Mouse (Mus musculus) heart, embryonic 16.5 days (tissue): ENCODE measurements at regions not wholly inside any gene's neighbourhood (a gene's known extent, or its start where the extent isn't known, plus 50 kb on each side); places are given as distances from the start of the nearest gene placed in this dataset.

ENCODE experiments used
- ATAC-seq: fragments of 200-750 bp; cut with Nextera tagmentation; replicated peaks from 2 replicates; pipeline ENCODE4 v1.8.0; 2017; ENCODE audit warnings: moderate number of reproducible peaks; ENCODE audit not compliant: insufficient read depth, low FRiP score; ENCODE audit errors: extremely low read depth
- H3K27ac ChIP-seq: fragments of 300-500 bp; sonication (generic); 2 replicates; pipeline ENCODE4 v1.5.1; 2014; ENCODE audit warnings: mild to moderate bottlenecking, low read length, control low read depth, moderate library complexity
- H3K27me3 ChIP-seq: fragments of 300-500 bp; sonication (generic); 2 replicates; pipeline ENCODE4 v1.6.1; 2014; ENCODE audit warnings: low read length, mixed read lengths; ENCODE audit not compliant: control insufficient read depth, insufficient read depth
- H3K36me3 ChIP-seq: fragments of 300-500 bp; sonication (generic); 2 replicates; pipeline ENCODE4 v1.6.1; 2014; ENCODE audit not compliant: control insufficient read depth, insufficient read depth
- H3K4me1 ChIP-seq: fragments of 300-500 bp; sonication (generic); 2 replicates; pipeline ENCODE4 v1.6.1; 2014; ENCODE audit warnings: low read length, mixed read lengths; ENCODE audit not compliant: control insufficient read depth, insufficient read depth
- H3K4me2 ChIP-seq: fragments of 300-500 bp; sonication (generic); 2 replicates; pipeline ENCODE4 v1.6.1; 2014; ENCODE audit warnings: low read depth, mild to moderate bottlenecking, control low read depth, low read length
- H3K4me3 ChIP-seq: fragments of 300-500 bp; sonication (generic); 2 replicates; pipeline ENCODE4 v1.5.1; 2014; ENCODE audit warnings: mild to moderate bottlenecking, control low read depth, low read length
- H3K9ac ChIP-seq: fragments of 300-500 bp; sonication (generic); 2 replicates; pipeline ENCODE4 v1.6.1; 2014; ENCODE audit warnings: low read length, control low read depth
- H3K9me3 ChIP-seq: fragments of 300-500 bp; sonication (generic); replicated peaks from 2 replicates; pipeline ENCODE4 v1.6.1; 2016; ENCODE audit warnings: low read length; ENCODE audit not compliant: control insufficient read depth
- WGBS: fragments of 180-500 bp; shearing (Covaris S2); extraction: QIAGEN DNeasy Blood & Tissue Kit; methylation state at CpG from one replicate; pipeline ENCODE4 v1.1.7; 2014; 5-methylcytosine and 5-hydroxymethylcytosine counted together

DNA sequence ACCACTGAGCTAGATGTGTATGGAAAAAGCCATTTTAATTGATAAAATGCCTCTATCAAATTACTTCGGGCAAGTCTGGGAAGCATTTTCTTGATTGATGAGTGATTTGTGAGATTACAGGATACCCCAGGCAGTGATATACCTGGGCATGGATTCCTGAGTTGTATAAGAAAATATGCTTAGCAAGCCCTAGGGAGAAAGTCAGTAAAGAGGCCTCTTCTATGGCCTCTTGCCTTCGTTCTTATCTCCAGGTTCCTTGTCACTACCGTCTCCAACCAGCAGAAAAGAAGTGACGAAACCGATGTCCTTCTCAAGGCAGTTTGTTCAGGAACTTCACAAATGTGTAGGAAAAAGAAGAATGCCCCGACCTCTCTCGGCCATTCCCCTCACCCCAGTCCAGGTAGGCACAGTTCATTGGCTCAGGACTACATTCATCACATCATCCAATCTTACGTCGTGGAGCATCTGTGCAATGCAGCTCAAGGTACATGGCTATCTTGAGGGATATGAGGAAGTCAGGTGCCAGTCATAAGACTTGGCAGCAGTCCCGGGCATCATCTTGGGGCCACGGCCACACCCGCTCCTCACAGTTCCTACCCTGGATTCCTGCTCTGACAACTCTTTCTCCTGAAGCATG, 310.2 kb downstream of the Cdh11 start:
- no peaks in the 10 kb centered on the region for H3K9me3 ChIP-seq
- H3K9ac ChIP-seq, result no peak overlapping the region
- H3K4me2 ChIP-seq, result no peak overlapping the region
- WGBS, result 81% methylated on average over 12 of the region's 12 CpGs
- no peak overlapping the region for H3K4me3 ChIP-seq
- H3K4me1 ChIP-seq, result no peaks in the 10 kb centered on the region
- H3K27me3 ChIP-seq, result no peaks in the 10 kb centered on the region
- H3K27ac ChIP-seq, result no peak overlapping the region
- no peaks in the 10 kb centered on the region for H3K36me3 ChIP-seq
- ATAC-seq, result no peak

DNA sequence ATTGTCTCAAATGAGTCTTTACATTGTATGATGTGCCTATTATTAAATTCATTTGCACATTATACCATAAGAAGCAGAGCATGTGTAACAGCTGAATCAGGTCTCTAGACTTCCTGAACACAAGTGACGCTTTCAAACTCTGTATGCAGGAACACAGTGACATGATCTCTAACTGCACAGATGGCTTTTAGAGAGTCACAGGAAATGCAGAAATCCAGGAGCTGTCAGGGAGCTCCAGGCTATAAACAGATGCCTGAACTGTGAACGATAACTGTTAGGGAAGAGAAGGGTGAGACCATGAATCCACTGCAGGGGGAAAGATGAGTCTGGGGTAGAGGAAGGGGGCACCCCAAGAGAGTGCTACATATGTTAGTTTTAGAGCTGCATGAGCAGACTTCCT, 311.2 kb downstream of the Cdh11 start:
- H3K9ac ChIP-seq, result no peak overlapping the region

DNA sequence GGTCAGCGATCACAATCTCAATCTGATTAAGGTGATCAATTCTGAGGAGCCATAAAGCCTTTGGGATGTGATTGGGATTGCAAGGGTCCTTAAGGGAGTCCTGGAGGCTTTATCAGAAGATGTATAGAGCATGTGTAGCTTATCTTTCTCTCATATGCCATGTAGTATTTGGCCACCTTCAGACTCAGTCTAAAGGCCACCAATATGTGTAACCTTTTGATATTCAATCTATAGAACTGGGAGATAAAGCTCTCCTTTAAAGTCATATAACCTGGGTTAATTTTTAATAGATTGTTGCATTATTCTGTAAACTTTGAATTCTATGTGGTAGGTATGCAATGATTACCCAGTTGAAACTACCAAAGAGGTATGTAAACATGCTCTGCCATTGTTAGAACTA, 314.1 kb downstream of the Cdh11 start:
- 93% methylated on average over 1 of the region's 1 CpGs for WGBS
- Histone ChIP-seq H3K9ac (no peak overlapping the region), H3K4me2 (no peak overlapping the region), H3K27me3 (no peaks in the 10 kb centered on the region), H3K4me1 (no peaks in the 10 kb centered on the region), H3K27ac (no peak overlapping the region), H3K9me3 (no peaks in the 10 kb centered on the region), H3K36me3 (no peaks in the 10 kb centered on the region), H3K4me3 (no peak overlapping the region)
- no peak for ATAC-seq

More for the DNA sequence above, 311.2 kb downstream of the Cdh11 start:
- Histone ChIP-seq H3K4me2 (no peak overlapping the region), H3K27me3 (no peaks in the 10 kb centered on the region), H3K9me3 (no peaks in the 10 kb centered on the region), H3K27ac (no peak overlapping the region), H3K36me3 (no peaks in the 10 kb centered on the region), H3K4me3 (no peak overlapping the region), H3K4me1 (no peaks in the 10 kb centered on the region)
- no peak for ATAC-seq
- WGBS, result 58% methylated on average over 2 of the region's 2 CpGs

DNA sequence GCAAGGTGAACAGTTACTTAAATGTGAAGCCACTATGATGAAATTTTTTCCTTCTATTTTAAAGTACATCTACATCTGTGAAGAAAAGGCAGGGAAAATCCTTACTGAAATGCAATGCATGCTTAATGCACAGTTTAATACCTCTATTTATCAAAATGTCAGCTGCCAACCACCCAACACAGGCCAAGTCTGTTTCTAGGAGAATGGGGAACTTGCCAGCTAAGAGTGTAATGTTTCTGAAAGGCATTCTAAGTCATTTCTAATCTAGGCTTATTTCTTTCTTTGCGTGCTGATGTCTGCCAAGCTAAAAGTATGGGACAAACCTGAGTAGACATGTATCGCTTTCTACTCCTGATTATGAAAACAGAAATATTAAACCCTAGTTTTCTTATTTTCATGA, 322.8 kb downstream of the Cdh11 start:
- no peaks in the 10 kb centered on the region for H3K36me3 ChIP-seq
- H3K27ac ChIP-seq, result no peak overlapping the region
- ATAC-seq, result no peak
- H3K9me3 ChIP-seq, result no peaks in the 10 kb centered on the region
- H3K4me1 ChIP-seq, result no peaks in the 10 kb centered on the region
- no peak overlapping the region for H3K4me2 ChIP-seq
- H3K27me3 ChIP-seq, result no peaks in the 10 kb centered on the region
- 80% methylated on average over 2 of the region's 2 CpGs for WGBS
- no peak overlapping the region for H3K4me3 ChIP-seq
- no peak overlapping the region for H3K9ac ChIP-seq

DNA sequence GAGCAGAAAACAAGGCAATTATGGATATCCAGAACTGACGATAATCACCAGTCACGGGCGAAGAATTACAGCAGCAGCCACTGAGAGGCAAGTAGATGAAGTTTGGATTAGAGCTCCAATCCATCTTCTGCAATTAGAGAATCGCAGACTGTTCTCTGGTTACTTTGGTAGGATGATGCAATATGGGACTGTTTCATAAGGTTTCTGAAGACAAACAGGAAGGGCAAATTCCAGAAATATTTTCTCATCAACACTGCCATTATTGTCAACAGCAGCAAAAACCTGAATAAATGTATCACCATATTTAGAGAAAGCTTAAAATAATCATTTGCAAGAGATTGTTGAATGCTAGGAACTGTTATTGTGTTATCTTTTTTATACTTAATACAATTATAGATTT, 342.4 kb downstream of the Cdh11 start:
- 69% methylated on average over 4 of the region's 4 CpGs for WGBS
- no peak overlapping the region for H3K27ac ChIP-seq
- no peak for ATAC-seq

DNA sequence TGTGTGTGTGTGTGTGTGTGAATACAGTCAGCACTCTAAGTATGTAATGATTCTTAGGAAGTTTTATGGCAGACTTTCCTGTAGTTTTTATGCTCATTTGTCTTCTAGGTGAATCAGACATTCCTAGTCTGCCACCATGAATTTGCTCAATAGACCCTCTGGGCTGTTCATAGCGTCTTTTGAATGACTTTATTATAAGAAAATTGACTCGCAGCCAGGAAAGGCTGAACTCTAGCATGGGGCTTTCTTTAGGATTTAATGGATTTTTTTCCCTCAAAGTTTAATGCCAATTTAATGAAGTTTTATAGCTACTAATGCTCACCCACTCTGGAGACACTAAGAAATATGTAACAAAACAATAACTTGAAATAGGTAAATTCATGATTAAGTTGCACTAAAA, 363.6 kb downstream of the Cdh11 start:
- Histone ChIP-seq H3K36me3 (no peaks in the 10 kb centered on the region), H3K4me3 (no peak overlapping the region), H3K4me2 (no peak overlapping the region), H3K9ac (no peak overlapping the region), H3K27ac (no peak overlapping the region), H3K9me3 (no peaks in the 10 kb centered on the region), H3K27me3 (no peaks in the 10 kb centered on the region), H3K4me1 (no peaks in the 10 kb centered on the region)
- WGBS, result 58% methylated on average over 2 of the region's 2 CpGs
- ATAC-seq, result no peak

More for the DNA sequence above, 342.4 kb downstream of the Cdh11 start:
- H3K9ac ChIP-seq, result no peak overlapping the region
- H3K9me3 ChIP-seq, result no peaks in the 10 kb centered on the region
- no peaks in the 10 kb centered on the region for H3K27me3 ChIP-seq
- no peaks in the 10 kb centered on the region for H3K36me3 ChIP-seq
- H3K4me1 ChIP-seq, result no peaks in the 10 kb centered on the region
- no peak overlapping the region for H3K4me3 ChIP-seq
- no peak overlapping the region for H3K4me2 ChIP-seq

DNA sequence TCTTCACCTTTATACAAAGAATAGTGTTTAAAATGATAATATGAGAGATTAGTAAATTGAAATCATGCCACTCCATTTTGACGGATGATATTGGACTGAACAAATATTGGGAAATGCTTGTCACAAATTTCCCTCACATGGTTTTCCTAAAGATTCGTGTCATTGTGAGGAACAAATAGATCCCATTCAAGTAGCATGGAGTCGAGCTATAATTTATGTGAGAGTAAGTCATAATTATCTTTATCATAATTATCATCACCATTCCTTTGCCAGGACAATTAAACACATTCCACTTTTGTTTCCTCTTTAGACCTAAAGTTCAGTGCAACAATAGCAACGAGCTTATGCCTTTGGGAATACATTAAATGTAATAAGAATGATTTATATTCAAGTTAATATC, 370.5 kb downstream of the Cdh11 start:
- 61% methylated on average over 4 of the region's 4 CpGs for WGBS
- ATAC-seq, result no peak

DNA sequence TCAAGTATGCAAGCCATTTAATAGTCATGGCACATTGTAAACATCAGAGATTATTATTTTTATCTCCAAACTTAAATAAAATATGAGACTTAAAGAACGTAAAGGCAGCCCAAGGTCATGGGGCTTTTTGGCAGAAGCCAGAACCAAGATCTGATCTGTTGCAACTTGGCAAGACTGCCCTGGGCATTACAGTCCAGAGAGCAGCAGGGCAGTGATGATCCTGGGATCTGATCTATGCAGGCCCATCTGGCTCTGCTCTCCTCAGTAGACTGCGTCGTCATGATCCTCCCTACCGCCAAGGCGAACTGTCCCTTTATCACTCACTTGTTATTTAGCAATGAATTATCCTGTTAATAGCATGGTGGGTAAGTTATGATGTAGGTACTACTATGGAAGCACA, 372.0 kb downstream of the Cdh11 start:
- no peak for ATAC-seq
- no peak overlapping the region for H3K27ac ChIP-seq
- no peak overlapping the region for H3K4me2 ChIP-seq
- H3K9ac ChIP-seq, result no peak overlapping the region
- H3K36me3 ChIP-seq, result no peaks in the 10 kb centered on the region
- H3K9me3 ChIP-seq, result no peaks in the 10 kb centered on the region
- no peaks in the 10 kb centered on the region for H3K27me3 ChIP-seq
- no peak overlapping the region for H3K4me3 ChIP-seq
- 88% methylated on average over 5 of the region's 5 CpGs for WGBS
- H3K4me1 ChIP-seq, result no peaks in the 10 kb centered on the region

More for the DNA sequence above, 370.5 kb downstream of the Cdh11 start:
- no peak overlapping the region for H3K9ac ChIP-seq
- no peaks in the 10 kb centered on the region for H3K36me3 ChIP-seq
- H3K4me2 ChIP-seq, result no peak overlapping the region
- H3K4me1 ChIP-seq, result no peaks in the 10 kb centered on the region
- no peaks in the 10 kb centered on the region for H3K9me3 ChIP-seq
- H3K27ac ChIP-seq, result no peak overlapping the region
- no peak overlapping the region for H3K4me3 ChIP-seq
- H3K27me3 ChIP-seq, result no peaks in the 10 kb centered on the region

DNA sequence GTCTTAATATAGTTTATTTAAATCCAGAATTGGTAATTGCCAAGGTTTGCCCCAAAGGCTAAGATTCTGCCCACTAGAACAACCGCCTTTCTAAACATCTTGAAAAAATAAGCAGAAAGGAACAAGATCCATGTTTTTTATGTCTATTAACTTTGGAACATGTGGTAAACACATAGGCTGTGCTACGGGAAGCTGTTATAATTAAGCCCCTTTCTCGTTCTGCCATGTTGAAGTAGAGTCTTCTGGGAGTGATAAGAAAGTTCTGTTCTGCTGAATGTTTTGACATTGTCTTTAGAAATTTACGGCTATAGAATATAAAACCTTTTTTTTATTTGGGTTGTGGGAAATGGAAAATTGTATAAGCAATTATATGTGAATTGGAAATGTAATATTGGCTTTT, 397.9 kb downstream of the Cdh11 start:
- Histone ChIP-seq H3K27me3 (no peaks in the 10 kb centered on the region), H3K27ac (no peak overlapping the region), H3K9ac (no peak overlapping the region), H3K4me1 (no peaks in the 10 kb centered on the region), H3K4me3 (no peak overlapping the region), H3K4me2 (no peak overlapping the region), H3K9me3 (no peaks in the 10 kb centered on the region; the same call in 1 of the 2 replicates), H3K36me3 (no peaks in the 10 kb centered on the region)
- ATAC-seq, result no peak
- 78% methylated on average over 4 of the region's 4 CpGs for WGBS
